Mouse (Mus musculus) CH12.LX (cell line): ENCODE data around the gene Il1r1. TPM values are rescaled to one million over a fixed set of nuclear protein-coding genes. Genes with fewer than 3 reads are reported as not detected.

Experiments
- DNase-seq: peaks from one replicate; pipeline ENCODE4 v3.0.0-alpha.2; 2013; ENCODE audit errors: extremely low read depth
- H3K27ac ChIP-seq: 2 replicates; pipeline ENCODE4 v1.5.1; 2012; ENCODE audit warnings: low read depth, mild to moderate bottlenecking, control low read depth, moderate library complexity; ENCODE audit not compliant: insufficient read depth
- H3K27me3 ChIP-seq: replicated peaks from 2 replicates; pipeline ENCODE3; 2012; ENCODE audit warnings: inconsistent platforms
- H3K36me3 ChIP-seq, 2 experiments: replicated peaks in 1 of 2; 2 replicates each; pipeline versions ENCODE3 to v1.6.1; 2012; ENCODE audit warnings: inconsistent platforms in 1 of 2, low read length in 1 of 2, mild to moderate bottlenecking in 1 of 2, mixed read lengths in 1 of 2, moderate library complexity in 1 of 2; ENCODE audit not compliant: control insufficient read depth in 1 of 2, insufficient read depth in 1 of 2
- H3K4me1 ChIP-seq, 2 experiments: 2 replicates each; pipeline ENCODE4 v1.6.1; 2012; ENCODE audit warnings: inconsistent platforms in 1 of 2, moderate library complexity in 1 of 2; ENCODE audit not compliant: insufficient read depth in 2 of 2, control insufficient read depth in 1 of 2
- H3K4me2 ChIP-seq: 2 replicates; pipeline ENCODE4 v1.6.1; 2012; ENCODE audit warnings: low read depth, mild to moderate bottlenecking, control low read depth; ENCODE audit not compliant: poor library complexity, insufficient read depth, severe bottlenecking
- H3K4me3 ChIP-seq, 3 experiments: fragments of 150-350 bp in 1 of 3; sonication (generic) in 1 of 3; replicated peaks in 1 of 3; 2 replicates each; pipeline versions ENCODE3 to v1.5.1; 2011 to 2012; ENCODE audit warnings: low read depth in 2 of 3, low read length in 2 of 3, mild to moderate bottlenecking in 2 of 3, moderate library complexity in 2 of 3, control low read depth in 1 of 3, improper control_type of control experiment in 1 of 3, inconsistent platforms in 1 of 3, mixed read lengths in 1 of 3; ENCODE audit not compliant: poor library complexity in 1 of 3
- H3K79me2 ChIP-seq: replicated peaks from 2 replicates; pipeline ENCODE4 v1.6.1; 2012; ENCODE audit warnings: mild to moderate bottlenecking, moderate library complexity; ENCODE audit not compliant: control insufficient read depth, poor library complexity, insufficient read depth, severe bottlenecking; ENCODE audit errors: extremely low read depth
- H3K9ac ChIP-seq: 2 replicates; pipeline ENCODE4 v1.6.1; 2012; ENCODE audit warnings: low read depth, mild to moderate bottlenecking, control low read depth, moderate library complexity; ENCODE audit not compliant: insufficient read depth
- H3K9me3 ChIP-seq: replicated peaks from 2 replicates; pipeline ENCODE3; 2012; ENCODE audit warnings: low read length, inconsistent platforms, mixed read lengths
- CTCF ChIP-seq, 2 experiments: IDR thresholded peaks in 1 of 2; conservative IDR thresholded peaks in 1 of 2; 2 replicates each; pipeline ENCODE4 v1.5.1; 2011 to 2012; ENCODE audit warnings: low read depth in 2 of 2, low read length in 2 of 2, improper control_type of control experiment in 1 of 2, inconsistent platforms in 1 of 2, mild to moderate bottlenecking in 1 of 2, moderate library complexity in 1 of 2
- EP300 ChIP-seq: IDR thresholded peaks from 2 replicates; pipeline ENCODE4 v1.6.1; 2011; ENCODE audit warnings: low read length, improper control_type of control experiment
- ETS1 ChIP-seq: conservative IDR thresholded peaks from 2 replicates; pipeline ENCODE4 v1.6.1; 2012; ENCODE audit warnings: low read depth, mild to moderate bottlenecking, inconsistent platforms, low read length, improper control_type of control experiment, moderate library complexity
- GABPA ChIP-seq: IDR thresholded peaks from 2 replicates; pipeline ENCODE4 v1.6.1; 2012; ENCODE audit warnings: low read depth, low read length, improper control_type of control experiment, inconsistent platforms; ENCODE audit not compliant: insufficient replicate concordance
- HCFC1 ChIP-seq: IDR thresholded peaks from 2 replicates; pipeline ENCODE4 v1.6.1; 2012; ENCODE audit warnings: low read depth, mild to moderate bottlenecking, inconsistent platforms, low read length, improper control_type of control experiment
- IRF4 ChIP-seq: IDR thresholded peaks from 2 replicates; pipeline ENCODE4 v1.6.1; 2014; ENCODE audit warnings: low read depth, mild to moderate bottlenecking, inconsistent platforms, low read length, improper control_type of control experiment
- JUN ChIP-seq: IDR thresholded peaks from 2 replicates; pipeline ENCODE4 v1.6.1; 2011; ENCODE audit warnings: low read depth, mild to moderate bottlenecking, low read length, improper control_type of control experiment, moderate library complexity; ENCODE audit not compliant: insufficient read depth
- JUND ChIP-seq: conservative IDR thresholded peaks from 2 replicates; pipeline ENCODE4 v1.6.1; 2011; ENCODE audit warnings: low read depth, low read length, improper control_type of control experiment
- KAT2A ChIP-seq: IDR thresholded peaks from 2 replicates; pipeline ENCODE4 v1.6.1; 2012; ENCODE audit warnings: low read length, improper control_type of control experiment, inconsistent platforms; ENCODE audit not compliant: insufficient replicate concordance
- PAX5 ChIP-seq: IDR thresholded peaks from 2 replicates; pipeline ENCODE4 v1.6.1; 2012; ENCODE audit warnings: low read length, inconsistent platforms, mixed read lengths
- POLR2A ChIP-seq: IDR thresholded peaks from 2 replicates; pipeline ENCODE4 v1.6.1; 2011; ENCODE audit warnings: low read depth, mild to moderate bottlenecking, improper control_type of control experiment, low read length
- POLR2AphosphoS2 ChIP-seq: IDR thresholded peaks from 2 replicates; pipeline ENCODE4 v1.6.1; 2011; ENCODE audit warnings: low read depth, low read length, improper control_type of control experiment
- RAD21 ChIP-seq: IDR thresholded peaks from 2 replicates; pipeline ENCODE4 v1.6.1; 2011; ENCODE audit warnings: low read depth, mild to moderate bottlenecking, low read length, improper control_type of control experiment, moderate library complexity
- RCOR1 ChIP-seq: conservative IDR thresholded peaks from 2 replicates; pipeline ENCODE4 v1.6.1; 2012; ENCODE audit warnings: low read depth, mild to moderate bottlenecking, inconsistent platforms, low read length, improper control_type of control experiment
- SMC3 ChIP-seq: IDR thresholded peaks from 2 replicates; pipeline ENCODE4 v1.6.1; 2011; ENCODE audit warnings: low read depth, low read length, improper control_type of control experiment
- TCF12 ChIP-seq: IDR thresholded peaks from 2 replicates; pipeline ENCODE4 v1.6.1; 2014; ENCODE audit warnings: low read depth, mild to moderate bottlenecking, inconsistent platforms, low read length, improper control_type of control experiment
- USF2 ChIP-seq: conservative IDR thresholded peaks from 2 replicates; pipeline ENCODE4 v1.6.1; 2011; ENCODE audit warnings: low read depth, low read length, improper control_type of control experiment
- dilution Hi-C: fragments of 300-500 bp; cut with MboI; formaldehyde crosslinking; loops from 2 replicates; pipeline ENCODE4 v1.14.3; 2020; ENCODE audit warnings: low sequenced_read_pairs; ENCODE audit not compliant: extremely low pct_unique_long_range_greater_than_20kb, extremely low pct_ligation_motif_present
- in situ Hi-C: fragments of 300-500 bp; cut with MboI; formaldehyde crosslinking; loops from 3 replicates; pipeline ENCODE4 v1.14.3; 2019; ENCODE audit warnings: low sequenced_read_pairs, low pct_ligation_motif_present, low pct_unique_long_range_greater_than_20kb, mixed read lengths
- polyA plus RNA-seq: library from polyadenylated mRNA; unstranded; fragments of >175 nt; gene quantifications from 2 replicates; pipeline ENCODE4 v1.2.1, GENCODE M21; 2012; ENCODE audit warnings: low read depth; ENCODE audit not compliant: insufficient read length
- total RNA-seq, 2 experiments: library from RNA; depleted of rRNA; stranded (reverse); fragments of 300-350 nt in 1 of 2; fragments of >200 nt in 1 of 2; gene quantifications; 2 replicates each; pipeline ENCODE4 v1.2.3; 2012 to 2014

Gene Il1r1
- total and polyA plus RNA-seq, 3 experiments: 0.04 TPM; not detected in 2

- Histone ChIP-seq H3K27ac (no peak overlapping the region), H3K4me1 (no peaks in the 10 kb centered on the region), H3K4me3 (no peak overlapping the region), H3K4me2 (no peak overlapping the region), H3K27me3 (no peaks in the 10 kb centered on the region), H3K36me3 (no peaks in the 10 kb centered on the region), H3K9me3 (no peaks in the 10 kb centered on the region), H3K79me2 (no peaks in the 10 kb centered on the region), H3K9ac (no peak overlapping the region)
- TF ChIP-seq IRF4: no peak
- peak; percentile 9; the same call in 1 of the 2 replicates for TF ChIP-seq SMC3
- TF ChIP-seq POLR2AphosphoS2: no peak
- TF ChIP-seq CTCF (conservative IDR thresholded peaks at IDR 0.05 in 1 of 2, IDR thresholded peaks at IDR 0.05 in 1 of 2; ENCODE audit: low read depth in 2 of 2, low read length in 2 of 2): peak; percentile 17 to 39; a peak in 2 of 4 replicates
- no peak for TF ChIP-seq TCF12
- no peak for DNase-seq
- in situ Hi-C loops (no loop called here), dilution Hi-C loops (no loop called here)
Measured at GRCm38 (mm10) chr1:40293891-40294290, 69.0 kb downstream of the Il1r1 start.

- no peak overlapping the region for H3K4me3 ChIP-seq
- no peak overlapping the region for H3K4me2 ChIP-seq
- no peaks in the 10 kb centered on the region for H3K79me2 ChIP-seq
- no peak overlapping the region for H3K27ac ChIP-seq
- no peaks in the 10 kb centered on the region for H3K36me3 ChIP-seq
- dilution Hi-C loops (no loop called here), in situ Hi-C loops (no loop called here)
- TF ChIP-seq ETS1 (no peak), JUND (no peak), POLR2AphosphoS2 (no peak), PAX5 (no peak), KAT2A (no peak), EP300 (no peak), RCOR1 (no peak), JUN (no peak), USF2 (no peak), GABPA (no peak), RAD21 (no peak)
- H3K27me3 ChIP-seq: no peaks in the 10 kb centered on the region
- no peak for DNase-seq
- no peaks in the 10 kb centered on the region for H3K4me1 ChIP-seq
- H3K9me3 ChIP-seq: no peaks in the 10 kb centered on the region
- no peak overlapping the region for H3K9ac ChIP-seq
Measured at GRCm38 (mm10) chr1:40294824-40295223, 69.9 kb downstream of the Il1r1 start.

DNA sequence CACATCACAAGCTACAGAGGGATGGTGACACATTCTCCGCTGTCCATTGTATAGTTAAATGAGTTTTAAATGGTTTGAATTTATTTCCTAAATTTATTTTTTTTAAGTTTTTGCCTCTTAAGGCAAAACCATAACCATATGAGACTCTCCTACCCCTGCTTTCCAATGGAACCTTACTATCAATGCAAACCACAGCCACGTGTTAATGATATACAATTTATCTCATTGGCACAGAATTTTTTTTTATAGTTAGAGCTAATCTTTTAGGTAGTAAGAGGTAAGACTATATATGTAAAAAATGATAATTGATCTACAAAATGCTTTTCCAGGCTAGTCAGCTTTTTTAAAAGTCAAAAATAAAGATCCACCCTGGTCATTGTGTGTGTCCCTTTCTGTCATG, 73.2 kb downstream of the Il1r1 start:
- no peak overlapping the region for H3K27ac ChIP-seq
- no peaks in the 10 kb centered on the region for H3K79me2 ChIP-seq
- dilution Hi-C loops (no loop called here), in situ Hi-C loops (no loop called here)
- H3K9ac ChIP-seq: no peak overlapping the region
- no peak overlapping the region for H3K4me2 ChIP-seq
- no peaks in the 10 kb centered on the region for H3K36me3 ChIP-seq
- no peaks in the 10 kb centered on the region for H3K4me1 ChIP-seq
- TF ChIP-seq POLR2A (no peak), HCFC1 (no peak)
- no peak for DNase-seq
- H3K4me3 ChIP-seq: no peak overlapping the region
- H3K9me3 ChIP-seq: no peaks in the 10 kb centered on the region
- no peaks in the 10 kb centered on the region for H3K27me3 ChIP-seq
